Mouse (Mus musculus) neutrophil, adult 5-6 weeks (primary cell): ENCODE measurements around the gene Cdc34. TPM values are rescaled to one million over a fixed set of nuclear protein-coding genes. Genes with fewer than 3 reads are reported as not detected.
A peak's percentile ranks its signal among the peaks of the same experiment; 100 is the strongest.

Experiments used
- ATAC-seq: fragments of 151-379, 151-347 bp; 2 replicates; pipeline ENCODE4 v1.8.0; 2017; ENCODE audit warnings: mild to moderate bottlenecking, moderate TSS enrichment; ENCODE audit not compliant: insufficient number of reproducible peaks, poor library complexity, low FRiP score, severe bottlenecking; ENCODE audit errors: extremely low read depth
- total RNA-seq: library from RNA; stranded (forward); fragments of 200-1000 nt; gene quantifications from 2 replicates; pipeline ENCODE4 v1.2.3, GENCODE M21; 2017

Cdc34 gene
- total RNA-seq, 1 experiment from 2014 or later: 90.5 TPM

- no peak for ATAC-seq
Measured at GRCm38 (mm10) chr10:79669576-79670057, 12.4 kb upstream of the Cdc34 start.

- ATAC-seq: no peak
Measured at GRCm38 (mm10) chr10:79670071-79670888, 11.7 kb upstream of the Cdc34 start.

DNA sequence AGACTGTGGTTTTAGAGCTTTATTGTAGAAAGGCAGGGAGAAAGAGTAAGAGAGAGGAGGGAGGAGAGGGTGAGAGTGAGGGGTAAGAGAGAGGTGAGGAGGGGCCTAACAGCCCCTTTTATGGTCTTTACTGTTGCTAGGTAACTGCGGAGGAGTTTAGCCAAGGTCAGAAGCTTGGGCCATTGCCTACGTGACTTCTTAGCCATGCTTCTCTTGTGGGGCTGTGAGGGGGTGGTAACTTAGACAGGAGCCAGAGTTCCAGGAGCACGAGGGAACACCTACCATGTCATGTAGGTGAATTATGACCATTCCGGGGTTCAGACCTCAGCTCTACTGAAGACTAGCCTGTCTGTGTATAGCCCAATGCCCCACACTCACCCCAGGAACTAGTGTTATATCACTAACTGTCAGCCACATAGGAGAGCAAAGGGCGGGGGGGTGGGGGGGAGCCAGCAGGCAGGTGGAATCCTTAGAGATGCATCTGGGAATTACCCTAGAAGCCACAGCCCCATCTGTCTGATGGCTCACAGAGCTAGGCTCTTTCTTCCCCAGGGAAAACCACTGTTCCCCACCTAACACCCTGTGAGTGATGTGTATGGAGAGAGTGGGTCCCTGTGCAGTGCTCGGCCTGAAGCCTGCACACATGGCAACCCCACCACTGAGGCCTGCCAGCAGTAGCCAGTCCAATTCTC lies 10.5 kb upstream of the Cdc34 start:
- no peak for ATAC-seq

- ATAC-seq: no peak
Measured at GRCm38 (mm10) chr10:79672088-79672455, 9.9 kb upstream of the Cdc34 start.

GRCm38 (mm10) chr10:79673054-79673453 lies 8.9 kb upstream of the Cdc34 start:
- ATAC-seq: no peak

DNA sequence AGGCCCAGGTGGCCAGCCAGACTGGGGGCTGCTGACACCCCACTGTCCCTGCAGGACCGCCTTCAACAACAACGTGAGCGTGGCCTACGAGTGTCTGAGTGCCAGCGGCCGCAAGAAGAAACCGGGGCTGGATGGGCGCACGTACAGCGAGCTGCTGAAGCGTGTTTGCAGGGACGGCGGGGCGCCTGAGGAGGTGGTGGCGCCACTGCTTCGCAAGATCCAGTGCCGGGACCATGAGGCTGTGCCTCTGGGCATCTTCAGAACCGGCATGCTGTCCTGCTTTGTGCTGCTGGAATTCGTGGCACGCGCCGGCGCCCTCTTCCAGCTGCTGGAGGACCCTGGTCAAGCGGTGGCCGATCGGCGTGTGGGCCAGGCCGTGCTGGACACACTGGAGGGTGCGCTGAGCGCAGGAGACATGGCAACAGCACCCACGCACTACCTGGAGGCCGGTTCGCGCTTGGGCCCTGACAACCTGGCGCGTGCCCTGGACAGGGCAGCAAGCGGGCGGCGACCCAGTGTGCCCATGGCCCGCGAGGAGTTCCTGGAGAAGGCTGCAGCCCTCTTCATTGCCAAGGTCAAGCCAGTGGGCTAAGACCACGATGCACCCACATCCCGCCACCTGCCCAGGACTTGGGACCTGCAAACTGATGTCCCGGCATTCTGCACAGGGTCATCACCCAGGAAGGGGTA lies 6.5 kb upstream of the Cdc34 start:
- no peak for ATAC-seq

GRCm38 (mm10) chr10:79680606-79681495 lies 1.1 kb upstream of the Cdc34 start:
- ATAC-seq: peak; percentile 0; the same call in 1 of the 2 replicates

DNA sequence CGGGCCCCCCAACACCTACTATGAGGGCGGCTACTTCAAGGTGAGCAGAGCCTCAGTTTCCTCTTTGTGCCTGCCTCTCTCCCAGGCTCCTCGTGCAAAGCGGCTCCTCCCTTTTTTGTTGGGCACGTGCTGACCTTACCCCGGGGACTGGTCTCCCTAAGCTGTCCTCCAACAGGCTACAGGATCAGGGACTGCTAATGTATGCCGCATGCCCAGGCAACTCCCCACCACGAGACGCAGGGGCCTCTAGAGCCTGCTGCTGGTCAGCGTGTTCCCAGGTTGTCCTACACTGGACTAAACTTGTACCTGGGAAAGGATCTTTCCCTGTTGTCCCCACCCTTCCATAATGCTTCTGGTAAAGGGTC lies 538 bp downstream of the Cdc34 start:
- ATAC-seq: no peak

- ATAC-seq: no peak
Measured at GRCm38 (mm10) chr10:79682916-79683582, 1.1 kb downstream of the Cdc34 start.

- ATAC-seq: no peak
Measured at GRCm38 (mm10) chr10:79683726-79684640, 2.0 kb downstream of the Cdc34 start.

- no peak for ATAC-seq
Measured at GRCm38 (mm10) chr10:79684770-79685600, 3.0 kb downstream of the Cdc34 start.

DNA sequence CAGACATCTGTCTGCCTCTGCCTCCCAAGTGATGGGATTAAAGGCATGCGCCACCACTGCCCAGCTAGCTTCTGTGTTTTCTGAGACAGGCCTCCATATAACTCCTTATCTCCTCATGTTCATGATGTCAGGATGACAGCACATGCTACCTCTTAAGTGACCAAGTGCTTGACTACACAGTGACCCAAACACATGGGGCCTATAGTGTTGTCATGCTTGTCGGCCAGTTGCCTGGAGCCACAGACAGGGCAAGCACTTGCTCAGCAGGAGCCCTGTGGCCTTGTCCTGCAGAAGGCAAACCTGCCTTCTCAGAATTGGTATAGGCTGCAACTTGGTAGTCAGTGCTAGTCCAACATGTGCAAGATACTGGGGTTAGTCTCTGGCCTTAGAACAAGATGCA lies 4.2 kb downstream of the Cdc34 start:
- ATAC-seq: no peak

DNA sequence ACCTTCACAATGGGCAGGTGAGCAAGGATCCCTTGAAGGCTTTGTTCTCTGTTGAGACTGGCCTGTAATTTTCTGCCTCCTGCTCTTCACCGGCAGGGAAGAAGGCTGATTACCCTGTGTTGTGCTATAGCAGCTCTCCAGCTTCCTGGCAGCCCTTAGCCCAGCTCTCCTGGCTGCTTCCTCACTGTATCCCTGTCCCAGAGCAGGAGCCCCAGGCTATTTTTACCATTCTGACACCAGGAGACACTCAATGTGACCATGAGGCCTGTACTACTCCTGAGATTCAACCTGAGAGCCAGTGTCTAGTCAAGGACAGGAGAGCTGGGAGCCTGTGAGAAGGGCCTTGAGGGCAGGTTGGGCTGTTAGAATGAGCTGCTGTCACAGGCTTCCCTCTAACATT lies 4.7 kb downstream of the Cdc34 start:
- no peak for ATAC-seq

DNA sequence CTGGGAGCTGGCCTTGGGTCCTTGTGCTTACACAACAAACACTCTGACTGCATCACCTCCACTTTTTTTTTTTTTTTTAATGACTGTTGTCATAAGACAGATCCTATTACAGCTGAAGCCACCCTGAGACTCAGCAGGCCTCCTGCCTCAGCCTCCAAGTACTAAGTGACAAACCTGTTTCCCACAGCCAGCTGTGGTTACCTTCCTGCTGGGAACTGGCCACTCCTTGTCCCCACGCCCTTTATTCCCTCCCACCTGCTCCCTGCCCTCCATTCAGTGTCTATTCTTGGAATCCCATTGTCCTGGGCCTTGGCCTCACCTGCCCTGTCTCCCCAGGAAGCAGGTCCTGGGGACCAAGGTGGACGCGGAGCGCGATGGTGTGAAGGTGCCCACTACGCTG lies 5.5 kb downstream of the Cdc34 start:
- no peak for ATAC-seq

DNA sequence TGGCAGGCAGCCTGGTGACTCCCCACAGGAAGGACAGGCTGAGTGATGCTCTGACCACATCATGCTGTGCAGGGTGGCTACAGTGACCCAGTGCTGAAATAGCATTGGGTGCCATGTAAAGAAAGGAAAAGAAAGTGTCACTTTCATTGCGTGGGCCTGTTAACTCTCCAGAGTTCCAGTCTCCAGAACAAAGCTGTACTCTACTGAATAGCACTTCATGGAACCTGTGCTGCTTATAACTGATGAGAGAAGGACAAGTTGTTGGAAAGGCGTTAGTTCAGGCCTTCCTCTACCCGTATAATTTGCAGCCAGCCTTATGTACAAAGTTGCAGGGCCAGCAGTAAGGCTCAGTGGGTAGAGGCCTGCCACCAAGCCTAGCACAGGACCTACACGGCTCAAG lies 6.7 kb downstream of the Cdc34 start, which contains the start of gene Gzmm:
Gene Gzmm, plus strand, starts transcription at position 301 of the 400 bp plus-strand sequence.
- no peak for ATAC-seq

DNA sequence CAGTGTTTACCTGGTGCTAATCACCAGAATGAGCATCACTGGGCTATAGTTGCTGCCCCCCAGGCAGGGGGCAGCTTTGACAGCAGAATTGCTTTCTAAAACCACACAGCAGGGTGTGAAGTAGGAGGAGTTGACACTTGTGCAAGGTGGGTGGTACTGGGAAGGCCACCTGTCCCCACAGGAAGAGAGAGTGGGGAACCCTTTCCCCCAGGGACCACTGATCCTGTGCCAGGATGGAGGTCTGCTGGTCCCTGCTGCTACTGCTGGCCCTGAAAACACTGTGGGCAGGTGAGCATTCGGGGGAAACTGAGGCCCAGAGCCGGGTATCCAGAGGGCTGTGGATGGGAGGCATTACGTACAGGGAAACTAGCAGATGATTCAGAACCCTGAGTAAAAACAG lies 7.2 kb downstream of the Cdc34 start:
- ATAC-seq: no peak
